Mouse (Mus musculus) thymus, postnatal 0 days (tissue): ENCODE measurements at regions not wholly inside any gene's neighbourhood (a gene's known extent, or its start where the extent isn't known, plus 50 kb on each side); places are given as distances from the start of the nearest gene placed in this dataset.

ENCODE experiments used
- DNase-seq: peaks from one replicate; pipeline ENCODE4 v3.0.0-alpha.2; 2015; ENCODE audit warnings: low spot score

DNA sequence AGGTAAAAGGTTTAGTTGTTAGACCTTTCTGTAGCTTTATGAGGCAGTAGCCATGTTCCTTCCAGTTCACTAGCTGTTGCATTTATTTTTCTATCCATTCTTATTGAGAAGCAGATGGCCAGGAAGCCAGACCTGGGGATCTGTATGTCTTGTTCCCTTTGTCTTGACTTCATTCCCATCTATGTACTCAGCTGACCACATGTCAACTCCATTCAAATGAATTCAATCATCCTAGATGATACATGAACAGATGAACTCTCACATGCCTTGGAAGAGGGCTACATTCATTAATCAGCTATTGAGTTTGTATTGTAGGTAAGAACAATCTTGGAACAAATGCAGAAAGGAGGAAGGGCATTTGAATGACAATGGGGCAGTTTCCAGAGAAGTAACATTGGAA, 2722.7 kb upstream of the Lrrc6 start:
- no peak for DNase-seq

DNA sequence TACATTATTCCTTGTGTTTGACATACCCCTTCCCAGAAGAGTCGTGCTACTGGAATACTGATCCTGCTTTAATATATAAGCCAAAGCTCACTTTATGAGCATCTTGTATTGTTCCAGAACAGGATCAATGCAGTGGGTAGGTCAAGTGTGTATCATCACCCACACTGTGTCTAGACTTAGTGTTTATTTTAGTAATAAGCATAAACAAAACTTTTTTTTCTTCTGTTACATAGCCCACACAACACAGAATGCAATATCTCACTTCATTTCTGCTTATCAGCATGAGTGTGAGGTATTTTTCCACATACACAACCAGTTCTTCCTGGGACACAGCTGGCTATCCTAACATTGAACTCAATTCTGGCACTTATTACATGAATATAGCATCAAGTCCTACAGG, 2721.7 kb upstream of the Lrrc6 start:
- no peak for DNase-seq
